1 mouse cellular context compared by ENCODE assay signal in genomic region chr17:47803662-47804061, GRCm38 (mm10).
TF ChIP-seq lines count a peak whose summit lies in the region.

No protein-coding gene starts in this region.

TF ChIP-seq in MEL, 35 proteins besides CTCF, POLR2A, EP300 and RAD21:
- TF ChIP-seq GATA1 (IDR thresholded peaks at IDR 0.05; ENCODE audit: low read depth, low read length) (no peak), UBTF (IDR thresholded peaks at IDR 0.05; ENCODE audit: borderline replicate concordance, insufficient read depth, low read depth, low read length) (no peak), ZKSCAN1 (IDR thresholded peaks at IDR 0.05; ENCODE audit: low read depth, low read length) (no peak), MAZ (IDR thresholded peaks at IDR 0.05; ENCODE audit: low read depth, low read length) (no peak), E2F4 (IDR thresholded peaks at IDR 0.05; ENCODE audit: borderline replicate concordance, low read depth, low read length) (no peak), USF1 (IDR thresholded peaks at IDR 0.05; ENCODE audit: low read depth, low read length) (no peak), ZC3H11A (IDR thresholded peaks at IDR 0.05; ENCODE audit: low read depth, low read length) (no peak), MAX (IDR thresholded peaks at IDR 0.05; ENCODE audit: low read length) (no peak), SMC3 (IDR thresholded peaks at IDR 0.05; ENCODE audit: low read depth, low read length) (peak; percentile 37)
